Mouse (Mus musculus) retina, adult 2 months (tissue): Measurements from ENCODE around the gene Pim1.
"Not testable (repeated sequence)": the region's sequence is repeated elsewhere in the genome, so short reads cannot be mapped to it uniquely, and the experiment has no call there.

Experiments used
- DNase-seq: peaks from one replicate; pipeline ENCODE4 v3.0.0-alpha.2; 2012; ENCODE audit warnings: low read depth, low spot score

Pim1 gene

DNA sequence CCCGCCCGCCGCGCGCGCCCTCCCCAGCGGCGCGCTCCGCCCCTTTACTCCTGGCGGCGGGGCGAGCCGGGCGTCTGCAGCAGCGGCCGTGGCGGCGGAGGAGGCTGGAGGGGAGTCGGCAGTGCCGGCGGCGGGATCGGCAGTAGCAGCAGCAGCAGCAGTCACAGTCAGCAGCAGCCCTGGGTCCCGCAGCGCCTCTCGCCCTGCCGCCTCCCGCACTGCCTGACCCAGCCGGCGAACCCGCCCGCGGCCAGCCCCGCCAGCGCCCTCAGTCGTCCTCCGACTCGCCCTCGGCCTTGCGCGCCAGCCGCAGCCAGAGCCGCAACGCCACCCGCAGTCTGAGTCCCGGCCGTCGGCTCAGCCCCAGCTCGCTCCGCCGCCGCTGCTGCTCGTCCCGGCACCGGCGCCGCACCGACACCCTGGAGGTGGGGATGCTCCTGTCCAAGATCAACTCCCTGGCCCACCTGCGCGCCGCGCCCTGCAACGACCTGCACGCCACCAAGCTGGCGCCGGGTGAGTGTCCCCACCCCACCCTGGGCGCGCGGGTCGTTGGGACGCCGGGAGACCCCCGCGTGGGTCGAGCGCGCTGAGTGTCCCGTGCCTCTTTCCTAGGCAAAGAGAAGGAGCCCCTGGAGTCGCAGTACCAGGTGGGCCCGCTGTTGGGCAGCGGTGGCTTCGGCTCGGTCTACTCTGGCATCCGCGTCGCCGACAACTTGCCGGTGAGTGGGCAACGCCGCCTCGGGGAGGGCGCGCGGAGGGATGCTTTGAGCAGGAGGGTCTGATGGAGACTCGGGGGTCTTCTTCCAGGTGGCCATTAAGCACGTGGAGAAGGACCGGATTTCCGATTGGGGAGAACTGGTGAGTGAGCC is at the start of gene Pim1:
TSS of gene Pim1 (plus strand) at position 41 of the 869 bp plus-strand sequence.
- no peak for DNase-seq

DNA sequence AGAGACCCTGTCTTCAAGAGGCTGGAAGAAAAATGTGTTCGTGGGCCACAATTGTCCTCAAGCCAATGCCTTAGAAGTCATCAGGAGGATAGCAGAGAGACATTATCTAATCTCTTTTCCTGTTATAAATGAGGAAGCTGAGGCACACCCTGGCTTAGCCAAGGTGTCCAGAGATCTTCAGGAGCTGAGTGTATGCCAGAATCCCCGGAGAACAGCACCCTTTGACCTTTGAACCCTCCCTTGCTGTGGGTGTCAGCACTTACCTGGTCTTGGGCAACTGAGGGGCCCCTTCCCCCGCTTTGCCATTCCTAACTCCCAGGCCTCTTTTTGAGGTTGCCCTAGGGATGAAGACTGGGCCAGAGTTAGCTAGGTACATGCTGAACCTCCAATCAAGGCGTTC is 49.0 kb upstream of the Pim1 start:
- DNase-seq = no peak

DNA sequence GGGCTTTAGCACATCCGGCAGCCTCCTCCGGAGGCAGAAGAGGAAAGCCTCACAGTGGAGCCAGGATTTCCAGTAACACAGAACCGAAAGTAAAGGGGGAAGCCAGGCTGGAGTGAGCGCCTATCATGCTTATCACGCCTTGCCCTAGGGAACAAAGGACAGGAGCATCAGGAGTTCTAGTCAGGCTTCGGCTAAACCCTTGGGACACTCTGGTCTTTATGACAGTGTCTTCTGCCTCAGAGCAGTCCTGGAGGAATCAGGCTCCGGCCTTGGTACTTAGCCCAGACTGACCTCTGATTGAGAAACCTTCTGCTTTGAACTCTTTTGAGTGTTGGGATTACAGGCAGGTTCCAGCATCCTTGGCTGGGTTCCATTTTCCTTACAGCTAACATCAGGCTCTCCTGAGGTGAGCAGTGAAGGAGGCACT is 48.4 kb upstream of the Pim1 start:
- DNase-seq = no peak

DNA sequence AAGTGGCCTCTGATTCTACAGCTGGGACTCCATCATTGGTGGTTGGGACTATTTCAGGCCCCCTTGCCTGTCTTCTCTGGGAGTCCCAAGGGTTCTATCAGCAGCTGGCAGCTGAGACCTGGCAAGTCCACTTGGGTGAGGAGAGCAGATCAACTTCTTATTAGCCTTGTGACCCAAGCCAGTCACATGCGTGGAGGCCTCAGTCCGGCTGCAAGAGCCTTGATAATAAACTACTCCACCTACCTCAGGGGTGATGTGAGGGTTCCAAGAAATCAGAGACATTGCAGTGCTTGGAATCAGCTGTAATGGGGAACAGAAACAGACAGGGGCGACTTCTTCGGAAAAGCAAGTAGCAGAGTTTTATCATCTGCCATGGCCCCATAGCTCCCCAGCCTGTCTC is 46.8 kb upstream of the Pim1 start:
- DNase-seq = no peak

DNA sequence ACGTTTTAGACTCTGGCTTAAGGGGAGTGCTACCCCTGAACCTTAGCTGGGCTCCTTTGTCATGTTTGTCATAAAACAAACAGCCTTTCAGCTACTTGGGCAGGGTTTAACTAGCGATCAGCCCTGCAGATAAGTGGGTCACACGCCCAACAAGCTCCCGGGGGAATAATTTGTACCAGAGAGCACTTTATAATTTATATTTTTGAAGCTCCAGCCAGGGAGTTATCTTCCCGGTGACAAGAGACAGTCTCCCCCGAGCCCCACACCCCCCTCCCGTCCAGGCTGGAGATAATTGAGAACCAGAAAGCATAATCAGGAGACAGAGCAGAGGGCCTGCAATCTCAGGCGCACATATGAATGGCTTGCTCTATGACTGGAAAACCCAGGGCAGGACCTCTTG is 45.5 kb upstream of the Pim1 start:
- DNase-seq = no peak

DNA sequence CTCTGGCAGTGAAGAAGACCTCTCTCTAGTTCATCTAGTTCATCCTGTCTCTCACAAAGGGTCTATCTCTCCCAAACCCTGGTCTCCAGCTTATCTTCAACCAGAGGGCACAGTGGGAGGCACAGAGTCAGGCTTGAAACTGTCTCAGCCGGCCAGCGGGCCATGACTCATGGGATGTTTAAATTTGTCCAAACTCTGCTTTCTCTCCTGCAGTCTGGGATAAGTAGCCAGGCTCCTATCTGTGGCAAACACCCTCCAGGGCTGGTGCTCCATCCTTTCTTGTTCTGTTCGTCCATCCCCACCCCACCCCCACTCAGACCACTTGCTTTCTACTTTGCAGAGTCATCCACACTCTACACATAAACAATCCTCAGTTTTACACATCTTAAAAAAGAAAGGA is 43.2 kb upstream of the Pim1 start:
- no peak for DNase-seq

DNA sequence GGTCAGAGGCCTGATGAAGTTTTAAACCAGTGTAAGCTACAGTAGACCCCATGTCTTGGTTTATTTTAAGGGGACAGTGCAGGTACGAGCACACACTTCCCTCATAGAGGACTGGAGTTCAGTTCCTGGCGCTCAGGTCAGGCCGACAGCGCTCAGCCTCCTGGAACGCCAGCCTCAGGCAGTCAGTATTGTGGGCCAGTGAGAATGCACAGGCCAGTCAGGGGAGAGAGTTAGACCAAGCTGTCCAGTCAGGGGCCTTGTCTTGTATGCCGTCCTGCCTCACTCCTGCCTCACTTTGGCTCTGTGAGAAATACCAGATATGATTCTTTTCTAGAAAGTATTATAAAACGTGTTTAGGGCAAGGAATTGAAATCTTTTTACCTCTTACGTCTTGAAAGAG is 42.5 kb upstream of the Pim1 start:
- DNase-seq = no peak

DNA sequence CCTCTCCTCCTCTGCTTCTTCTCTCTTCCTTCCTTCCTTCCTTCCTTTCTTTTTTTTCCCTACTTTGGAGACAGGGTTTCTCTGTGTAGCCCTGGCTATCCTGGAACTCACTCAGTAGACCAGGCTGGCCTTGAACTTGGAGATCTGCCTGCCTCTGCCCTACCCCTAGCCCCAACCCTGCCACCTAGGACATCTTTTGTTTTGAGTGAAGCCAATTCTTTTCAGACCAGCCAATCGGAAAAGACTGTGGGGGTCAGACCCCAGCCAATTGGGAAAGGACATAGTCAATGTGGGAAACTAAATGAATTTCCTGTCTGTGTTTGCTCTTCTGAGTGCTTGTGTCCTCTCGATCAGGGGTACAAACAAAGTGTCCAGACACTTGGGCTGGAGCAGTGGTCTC is 42.0 kb upstream of the Pim1 start:
- DNase-seq = no peak

DNA sequence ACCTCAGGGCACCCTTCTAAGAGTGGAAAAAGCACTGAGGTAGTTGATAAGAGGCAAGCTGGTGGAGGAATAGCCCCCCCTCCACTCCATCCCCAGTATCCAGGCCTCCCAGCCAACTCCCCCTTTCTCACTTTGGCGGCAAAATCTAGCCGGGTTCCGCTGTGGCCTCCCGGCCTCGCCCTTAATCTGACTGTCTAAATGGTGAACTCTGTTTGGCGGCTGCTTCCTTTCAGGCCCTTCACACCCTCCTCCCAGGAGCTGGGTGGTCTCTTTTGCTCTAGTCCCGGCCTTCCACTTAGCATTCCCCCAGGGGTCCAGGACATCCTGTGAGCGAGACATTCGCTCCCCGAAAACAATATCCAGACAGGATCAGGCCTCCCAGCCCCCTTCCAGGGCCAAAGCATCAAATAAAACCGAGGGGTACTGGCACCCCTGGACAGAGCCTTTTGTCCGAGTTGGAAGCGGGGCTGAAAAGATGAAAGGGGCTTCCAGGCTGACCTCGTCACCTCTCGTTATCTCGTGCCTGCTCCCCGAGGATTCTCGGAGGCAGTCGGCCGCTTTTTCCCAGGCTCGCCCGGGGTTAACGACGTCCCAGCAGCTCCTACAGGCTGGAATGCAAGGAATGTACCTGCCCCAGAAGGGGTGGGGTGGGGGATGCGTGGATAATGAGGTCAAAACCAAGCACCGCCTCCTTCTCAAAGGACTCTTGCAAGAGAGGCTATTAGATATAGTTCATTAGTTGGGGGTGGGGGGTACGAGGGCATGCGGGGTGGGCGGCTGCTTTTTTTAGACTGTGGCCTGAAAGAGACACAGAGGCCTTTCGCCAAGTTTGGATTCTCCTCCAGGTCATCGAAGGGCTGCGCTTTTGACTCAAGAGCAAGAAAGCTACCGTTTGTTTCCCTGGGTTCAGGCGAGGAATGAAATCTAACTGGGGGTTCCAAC is 39.4 kb upstream of the Pim1 start:
- DNase-seq = no peak

DNA sequence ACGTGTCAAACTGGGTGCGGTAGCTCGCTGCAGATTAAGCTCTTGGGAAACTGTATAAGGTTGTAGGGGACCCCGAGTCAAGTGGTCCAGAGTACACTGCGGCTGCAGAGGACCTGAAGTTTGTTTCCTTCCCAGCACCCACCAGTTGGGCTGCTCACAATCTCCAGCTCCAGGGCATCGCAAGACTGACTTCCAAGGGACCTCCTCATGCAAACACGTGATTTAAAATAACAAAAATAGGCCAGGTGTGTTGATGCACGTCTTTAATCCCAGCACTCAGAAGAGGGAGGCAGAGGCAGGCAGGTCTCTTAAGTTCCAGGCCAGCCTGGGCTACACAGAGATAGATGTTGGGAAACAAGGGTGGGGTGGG is 38.7 kb upstream of the Pim1 start:
- DNase-seq = no peak

DNA sequence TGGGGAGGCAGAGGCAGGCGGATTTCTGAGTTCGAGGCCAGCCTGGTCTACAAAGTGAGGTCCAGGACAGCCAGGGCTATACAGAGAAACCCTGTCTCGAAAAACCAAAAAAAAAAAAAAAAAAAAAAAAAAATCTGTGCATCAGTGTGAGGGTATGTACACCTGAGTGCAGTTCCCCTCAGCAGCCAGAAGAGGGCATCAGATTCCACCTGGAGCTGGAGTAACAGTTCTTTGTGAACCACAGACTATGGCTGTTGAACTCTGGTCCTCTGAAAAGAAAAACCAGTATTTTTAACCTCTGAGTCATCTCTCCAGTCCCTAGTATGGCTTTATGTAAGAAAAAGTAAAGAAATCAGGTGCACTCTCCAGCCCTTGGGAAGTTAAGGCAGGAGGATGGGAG is 36.4 kb upstream of the Pim1 start:
- DNase-seq = not testable (repeated sequence)

DNA sequence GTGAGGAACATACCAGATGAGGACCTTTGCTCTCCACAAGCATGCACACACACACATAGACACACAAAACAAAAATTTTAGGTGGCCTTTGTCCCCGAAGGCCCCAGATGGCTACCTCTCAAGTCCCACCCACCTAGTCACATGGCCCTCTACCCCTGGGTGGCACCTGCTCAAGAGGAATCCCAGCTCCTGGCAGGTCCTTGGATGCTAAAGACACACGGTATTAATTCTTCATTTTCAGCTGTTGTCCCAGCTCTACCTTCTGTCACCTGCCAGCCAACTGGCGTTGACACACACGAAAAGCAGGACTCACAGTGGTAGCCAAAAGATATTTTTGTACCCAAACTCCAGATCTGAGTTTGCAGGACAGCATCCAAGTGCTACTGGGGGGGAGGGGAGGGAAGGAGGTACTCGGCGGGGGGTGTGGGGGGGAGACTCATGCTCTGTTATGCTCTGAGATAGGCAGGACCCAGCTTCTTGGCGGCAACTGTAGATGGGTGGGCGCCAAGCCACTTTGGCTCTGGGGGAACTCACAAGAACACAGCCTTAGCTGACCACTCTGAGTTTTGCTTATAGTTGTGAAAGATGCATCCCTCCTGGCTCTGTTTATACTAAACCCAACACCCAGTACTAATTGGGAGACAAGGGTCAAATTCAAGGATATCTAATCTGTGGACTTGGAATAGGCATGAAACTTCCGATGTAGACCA is 35.0 kb upstream of the Pim1 start:
- DNase-seq = no peak

DNA sequence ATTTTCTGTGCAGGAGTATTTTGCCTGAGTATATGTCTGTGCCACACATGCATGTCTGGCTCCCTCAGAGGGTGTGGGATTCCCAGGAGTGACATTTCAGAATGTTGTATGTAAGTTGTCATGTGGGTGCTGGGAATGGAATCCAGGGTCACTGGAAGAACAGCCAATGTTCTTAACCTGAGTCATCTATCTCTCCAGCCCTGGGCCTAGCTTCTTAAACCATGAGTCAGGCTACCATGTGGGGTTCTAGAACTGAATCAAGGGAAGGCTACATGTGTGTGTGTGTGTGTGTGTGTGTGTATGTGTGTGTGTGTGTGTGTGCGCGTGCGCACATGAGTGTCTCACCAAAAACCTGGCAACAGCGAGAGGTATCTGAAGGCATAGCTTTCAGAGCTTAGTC is 34.1 kb upstream of the Pim1 start:
- no peak for DNase-seq

DNA sequence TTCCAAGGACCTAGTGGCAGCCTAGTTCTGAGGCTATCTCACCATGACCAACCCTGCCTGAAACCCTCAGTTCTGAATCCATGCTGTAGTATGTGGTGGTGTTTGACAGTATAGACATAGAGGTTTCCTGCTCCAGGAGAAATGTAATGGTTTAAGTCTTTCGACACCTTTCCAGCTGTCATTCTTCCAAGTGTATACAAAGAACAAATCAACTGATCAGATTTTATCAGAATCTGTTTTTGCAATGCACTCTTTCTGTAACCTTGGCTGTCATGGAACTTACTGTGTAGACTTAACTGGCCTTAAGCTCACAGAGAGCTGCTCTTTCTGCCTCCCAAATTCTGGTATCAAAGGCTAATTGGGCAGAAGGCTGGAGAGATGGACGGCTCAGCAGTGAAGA is 33.6 kb upstream of the Pim1 start:
- no peak for DNase-seq

DNA sequence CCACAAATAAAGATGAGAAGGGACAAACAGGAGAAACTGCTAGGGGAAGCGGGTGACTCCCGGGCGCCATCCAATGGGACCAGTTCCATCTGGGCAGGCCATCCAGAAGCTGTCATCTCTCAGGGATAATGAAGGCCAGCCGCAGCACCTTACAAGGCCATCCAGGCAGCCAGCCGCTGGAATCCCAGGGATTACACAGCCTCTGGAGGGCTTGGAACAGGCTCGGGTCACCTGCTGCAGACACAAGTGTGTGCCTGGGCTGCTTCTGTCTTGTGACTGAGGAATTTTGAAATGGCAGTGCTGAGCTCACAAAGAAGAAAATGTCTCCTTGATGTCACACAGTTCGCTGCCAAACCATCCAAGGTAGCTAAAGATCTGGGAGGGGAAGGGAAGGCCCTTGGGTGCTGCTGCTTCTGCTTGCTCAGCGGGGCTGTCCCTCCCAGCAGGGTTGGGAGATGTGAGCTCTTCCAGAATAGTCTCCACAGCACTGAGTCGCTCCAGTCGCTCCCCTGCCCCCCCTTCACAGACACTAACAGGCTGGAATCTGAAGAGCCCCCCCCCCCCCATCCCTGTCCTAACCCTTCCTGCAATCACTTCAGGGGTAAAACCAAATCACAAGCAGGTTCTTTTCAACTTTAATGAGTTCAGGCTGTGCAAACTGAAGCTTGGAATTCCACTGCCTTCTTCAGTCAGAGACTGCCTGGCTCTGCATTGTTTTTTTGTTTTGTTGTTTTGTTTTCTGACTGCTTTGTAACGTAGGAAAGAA is 32.6 kb upstream of the Pim1 start:
- DNase-seq = no peak

DNA sequence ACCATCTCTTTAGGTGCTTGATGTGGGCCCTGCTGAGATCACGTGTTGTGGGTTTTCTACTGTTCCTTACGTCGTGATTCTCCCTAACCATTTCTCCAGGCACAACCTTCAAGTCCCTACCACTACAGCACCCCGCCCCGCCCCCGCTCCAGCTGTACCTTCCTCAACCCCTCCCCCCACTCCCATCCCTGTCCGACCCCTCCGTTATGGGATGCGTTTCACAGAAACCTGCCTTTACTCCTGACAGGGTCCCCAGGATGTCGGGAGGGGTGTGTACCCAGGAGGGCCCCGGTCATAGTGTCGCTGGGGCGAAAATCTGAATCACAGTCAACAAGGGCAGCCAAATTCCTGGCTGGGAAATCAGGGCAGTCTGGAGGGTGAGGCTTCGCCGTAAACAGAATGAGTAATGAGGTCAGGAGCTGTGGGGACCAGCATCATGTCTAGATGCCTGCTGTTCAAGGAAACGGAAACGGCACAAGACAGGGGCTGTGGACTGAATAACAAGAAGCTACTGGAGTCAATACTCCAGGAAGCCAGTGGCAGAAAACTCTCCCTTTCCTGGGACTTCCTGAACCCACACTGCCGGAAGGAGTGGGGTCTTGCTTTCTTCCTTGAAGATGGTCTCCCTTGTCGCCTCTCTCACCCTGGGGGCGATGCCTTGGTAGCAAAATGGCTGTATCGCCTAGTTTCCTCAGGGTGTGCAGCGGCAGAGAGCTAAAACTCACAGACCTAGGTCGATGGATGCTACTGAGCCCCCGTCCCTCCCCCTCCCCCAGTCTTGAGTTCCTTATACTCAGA is 31.0 kb upstream of the Pim1 start:
- no peak for DNase-seq

DNA sequence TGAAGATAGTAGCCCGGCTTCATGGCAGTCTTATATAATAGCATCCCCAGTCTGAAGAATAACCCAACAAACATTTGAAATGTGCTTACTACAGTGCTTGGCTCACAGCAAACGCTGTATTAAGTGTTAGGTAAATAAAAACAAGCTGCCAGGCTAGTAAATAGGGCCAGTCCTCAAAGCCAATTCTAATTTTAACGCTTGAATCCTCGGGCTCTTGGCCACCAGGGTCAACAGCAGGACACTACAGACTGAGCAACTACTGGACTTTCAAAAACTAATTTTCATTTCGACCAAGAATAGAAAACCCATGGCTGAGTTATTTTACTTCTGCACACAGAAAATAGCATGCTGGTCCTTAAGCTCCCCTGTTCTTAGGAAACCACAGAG is 30.4 kb upstream of the Pim1 start:
- no peak for DNase-seq

DNA sequence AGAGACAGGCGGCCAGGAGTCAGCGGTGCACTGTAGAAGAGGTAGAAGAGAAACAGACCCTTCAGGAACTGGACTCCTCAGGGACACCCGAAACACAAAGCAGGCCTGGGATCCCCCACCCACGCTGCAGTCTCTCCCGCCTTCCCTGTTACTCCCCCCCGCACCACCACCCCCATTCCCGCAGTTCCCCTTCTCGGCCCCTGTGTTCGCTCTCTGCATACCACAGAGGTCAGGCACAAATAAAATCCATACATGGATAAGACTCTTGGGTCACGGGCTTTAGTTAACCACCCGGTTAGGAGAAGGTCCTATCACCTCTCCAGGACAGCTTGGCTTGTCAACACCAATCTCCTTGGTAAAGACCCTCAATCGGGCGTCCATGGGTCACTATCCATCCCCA is 26.9 kb upstream of the Pim1 start:
- no peak for DNase-seq

DNA sequence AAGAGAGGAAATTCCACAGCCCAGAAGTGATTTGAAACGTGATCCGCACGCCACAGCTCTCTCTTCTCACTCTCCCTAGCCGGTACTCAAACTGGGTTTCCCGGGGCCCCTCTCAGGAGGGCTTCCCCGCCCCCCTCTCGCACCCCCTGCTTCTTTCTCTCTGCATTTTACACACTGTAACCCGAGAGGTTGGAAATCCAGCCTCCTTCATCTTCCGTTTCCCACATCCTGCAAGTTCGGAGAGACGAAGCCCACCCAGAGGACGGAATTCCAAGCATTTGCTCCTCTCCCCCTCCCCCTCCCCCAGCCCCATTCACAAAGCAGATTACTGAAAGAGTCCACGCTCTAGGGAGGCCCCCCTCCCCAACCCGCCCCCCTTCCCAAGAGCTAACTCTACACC is 26.5 kb upstream of the Pim1 start:
- DNase-seq = no peak

DNA sequence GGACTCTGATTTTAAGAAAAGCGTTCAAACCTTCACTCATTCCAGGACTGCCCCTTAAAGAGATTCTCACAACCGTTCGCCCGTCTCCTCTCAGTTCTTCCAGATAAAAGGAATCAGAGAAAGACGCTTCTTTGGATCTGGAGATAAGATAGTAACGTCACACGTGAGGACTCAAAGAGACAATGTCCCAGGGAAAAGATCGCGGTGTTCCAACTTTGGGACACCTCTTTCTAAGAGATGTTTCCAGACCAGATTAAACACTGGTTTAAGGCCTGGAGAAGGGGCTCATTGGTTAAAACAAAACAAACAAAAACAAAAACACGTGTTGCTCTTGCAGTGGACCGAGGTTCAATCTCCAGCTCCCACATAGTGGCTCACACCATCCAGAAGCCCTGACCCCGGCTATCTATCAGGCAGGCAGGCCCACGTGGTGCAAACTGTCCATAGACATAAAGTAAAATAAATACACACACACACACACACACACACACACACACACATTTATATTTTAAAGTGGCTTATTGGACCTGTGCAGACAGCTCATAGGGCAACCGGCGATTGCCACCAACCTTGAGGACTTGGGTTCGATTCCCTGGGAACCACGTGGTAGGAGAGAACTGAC is 25.9 kb upstream of the Pim1 start:
- DNase-seq = no peak
